Mouse (Mus musculus) MEL (cell line): Measurements from ENCODE around the gene Zscan20. TPM values are rescaled to one million over a fixed set of nuclear protein-coding genes. Genes with fewer than 3 reads are reported as not detected.

Experiments used
- DNase-seq: peaks from one replicate; pipeline ENCODE4 v3.0.0; 2011; ENCODE audit warnings: low read depth, low spot score
- H3K27ac ChIP-seq: 2 replicates; pipeline ENCODE4 v1.5.1; 2012; ENCODE audit warnings: low read depth, mild to moderate bottlenecking, control low read depth, low read length, moderate library complexity; ENCODE audit not compliant: control insufficient read depth
- H3K27me3 ChIP-seq, 2 experiments: fragments of 150-350 bp in 1 of 2; sonication (generic) in 1 of 2; 2 replicates each; pipeline ENCODE4 v1.6.1; 2012; ENCODE audit warnings: low read length in 2 of 2, mild to moderate bottlenecking in 2 of 2, improper control_type of control experiment in 1 of 2, moderate library complexity in 1 of 2; ENCODE audit not compliant: insufficient read depth in 2 of 2, control insufficient read depth in 1 of 2
- H3K36me3 ChIP-seq, 2 experiments: 2 replicates each; pipeline ENCODE4 v1.6.1; 2012 to 2014; ENCODE audit warnings: low read length in 2 of 2, improper control_type of control experiment in 1 of 2, inconsistent platforms in 1 of 2, mild to moderate bottlenecking in 1 of 2; ENCODE audit not compliant: insufficient read depth in 2 of 2, control insufficient read depth in 1 of 2
- H3K4me1 ChIP-seq, 2 experiments: fragments of 150-350 bp in 1 of 2; sonication (generic) in 1 of 2; 2 replicates each; pipeline ENCODE4 v1.6.1; 2012; ENCODE audit warnings: low read length in 2 of 2, improper control_type of control experiment in 1 of 2, mild to moderate bottlenecking in 1 of 2; ENCODE audit not compliant: insufficient read depth in 2 of 2, control insufficient read depth in 1 of 2
- H3K4me3 ChIP-seq, 2 experiments: fragments of 150-350 bp in 1 of 2; sonication (generic) in 1 of 2; 2 replicates each; pipeline ENCODE4 v1.5.1; 2012; ENCODE audit warnings: low read depth in 2 of 2, low read length in 2 of 2, mild to moderate bottlenecking in 2 of 2, moderate library complexity in 2 of 2, control low read depth in 1 of 2, improper control_type of control experiment in 1 of 2; ENCODE audit not compliant: control insufficient read depth in 1 of 2, insufficient read depth in 1 of 2
- H3K79me2 ChIP-seq: 2 replicates; pipeline ENCODE4 v1.6.1; 2012; ENCODE audit warnings: mild to moderate bottlenecking, low read length, moderate library complexity; ENCODE audit not compliant: control insufficient read depth, poor library complexity, insufficient read depth
- H3K9ac ChIP-seq: 2 replicates; pipeline ENCODE4 v1.6.1; 2012; ENCODE audit warnings: low read depth, mild to moderate bottlenecking, control low read depth, low read length, moderate library complexity; ENCODE audit not compliant: control insufficient read depth, poor library complexity, severe bottlenecking
- H3K9me3 ChIP-seq: fragments of 150-350 bp; sonication (generic); replicated peaks from 2 replicates; pipeline ENCODE4 v1.6.1; 2012; ENCODE audit warnings: mild to moderate bottlenecking, low read length, improper control_type of control experiment, moderate library complexity; ENCODE audit not compliant: insufficient read depth
- BHLHE40 ChIP-seq: IDR thresholded peaks from 2 replicates; pipeline ENCODE4 v1.6.1; 2012; ENCODE audit warnings: low read depth, mild to moderate bottlenecking, inconsistent platforms, low read length, improper control_type of control experiment, borderline replicate concordance
- CHD1 ChIP-seq: IDR thresholded peaks from 2 replicates; pipeline ENCODE4 v1.6.1; 2012; ENCODE audit warnings: low read depth, mild to moderate bottlenecking, inconsistent platforms, low read length, improper control_type of control experiment
- CHD2 ChIP-seq: IDR thresholded peaks from 2 replicates; pipeline ENCODE4 v1.6.1; 2011; ENCODE audit warnings: low read length, improper control_type of control experiment
- EP300 ChIP-seq, 2 experiments: IDR thresholded peaks; 2 replicates each; pipeline ENCODE4 v1.6.1; 2011; ENCODE audit warnings: improper control_type of control experiment in 2 of 2, low read length in 2 of 2, low read depth in 1 of 2, mild to moderate bottlenecking in 1 of 2
- GABPA ChIP-seq: IDR thresholded peaks from 2 replicates; pipeline ENCODE4 v1.6.1; 2012; ENCODE audit warnings: low read depth, mild to moderate bottlenecking, inconsistent platforms, low read length, improper control_type of control experiment, moderate library complexity
- JUND ChIP-seq: IDR thresholded peaks from 2 replicates; pipeline ENCODE4 v1.6.1; 2011; ENCODE audit warnings: low read depth, mild to moderate bottlenecking, improper control_type of control experiment, low read length
- MAFK ChIP-seq: IDR thresholded peaks from 2 replicates; pipeline ENCODE4 v1.6.1; 2011; ENCODE audit warnings: low read depth, mild to moderate bottlenecking, low read length, improper control_type of control experiment, borderline replicate concordance
- MAX ChIP-seq: IDR thresholded peaks from 2 replicates; pipeline ENCODE4 v1.6.1; 2011; ENCODE audit warnings: low read length, improper control_type of control experiment
- MAZ ChIP-seq: IDR thresholded peaks from 2 replicates; pipeline ENCODE4 v1.6.1; 2012; ENCODE audit warnings: low read depth, mild to moderate bottlenecking, inconsistent platforms, low read length, improper control_type of control experiment
- MEF2A ChIP-seq: IDR thresholded peaks from 2 replicates; pipeline ENCODE4 v1.6.1; 2014; ENCODE audit warnings: low read depth, mild to moderate bottlenecking, inconsistent platforms, low read length, improper control_type of control experiment; ENCODE audit not compliant: poor library complexity, insufficient replicate concordance, severe bottlenecking; ENCODE audit errors: extremely low read depth
- MYB ChIP-seq: IDR thresholded peaks from 2 replicates; pipeline ENCODE4 v1.6.1; 2011; ENCODE audit warnings: mild to moderate bottlenecking, low read depth, low read length, improper control_type of control experiment
- MYC ChIP-seq: IDR thresholded peaks from 2 replicates; pipeline ENCODE4 v1.6.1; 2011; ENCODE audit warnings: low read depth, mild to moderate bottlenecking, low read length, improper control_type of control experiment, moderate library complexity
- NRF1 ChIP-seq: IDR thresholded peaks from 2 replicates; pipeline ENCODE4 v1.6.1; 2014; ENCODE audit warnings: low read depth, mild to moderate bottlenecking, inconsistent platforms, low read length, improper control_type of control experiment, moderate library complexity; ENCODE audit not compliant: poor library complexity, insufficient read depth, severe bottlenecking
- POLR2AphosphoS5 ChIP-seq: IDR thresholded peaks from 2 replicates; pipeline ENCODE4 v1.6.1; 2012; ENCODE audit warnings: low read depth, borderline replicate concordance, mild to moderate bottlenecking, inconsistent platforms, low read length, moderate library complexity, mixed read lengths
- RAD21 ChIP-seq: IDR thresholded peaks from 2 replicates; pipeline ENCODE4 v1.6.1; 2011; ENCODE audit warnings: mild to moderate bottlenecking, low read depth, low read length, improper control_type of control experiment
- RCOR1 ChIP-seq: IDR thresholded peaks from 2 replicates; pipeline ENCODE4 v1.6.1; 2012; ENCODE audit warnings: low read depth, mild to moderate bottlenecking, inconsistent platforms, low read length, improper control_type of control experiment
- SMC3 ChIP-seq: IDR thresholded peaks from 2 replicates; pipeline ENCODE4 v1.6.1; 2011; ENCODE audit warnings: low read depth, low read length, improper control_type of control experiment
- TBP ChIP-seq: IDR thresholded peaks from 2 replicates; pipeline ENCODE4 v1.8.0; 2011; ENCODE audit warnings: low read depth, low read length, improper control_type of control experiment
- TCF12 ChIP-seq: IDR thresholded peaks from 2 replicates; pipeline ENCODE4 v1.6.1; 2014; ENCODE audit warnings: low read depth, mild to moderate bottlenecking, inconsistent platforms, low read length, improper control_type of control experiment, moderate library complexity
- UBTF ChIP-seq: IDR thresholded peaks from 2 replicates; pipeline ENCODE4 v1.6.1; 2012; ENCODE audit warnings: low read depth, mild to moderate bottlenecking, inconsistent platforms, low read length, improper control_type of control experiment, moderate library complexity, borderline replicate concordance; ENCODE audit not compliant: insufficient read depth
- USF1 ChIP-seq: IDR thresholded peaks from 2 replicates; pipeline ENCODE4 v1.6.1; 2014; ENCODE audit warnings: low read depth, mild to moderate bottlenecking, inconsistent platforms, low read length, improper control_type of control experiment, moderate library complexity
- ZKSCAN1 ChIP-seq: IDR thresholded peaks from 2 replicates; pipeline ENCODE4 v1.6.1; 2012; ENCODE audit warnings: low read depth, mild to moderate bottlenecking, inconsistent platforms, low read length, improper control_type of control experiment, moderate library complexity
- ZMIZ1 ChIP-seq: IDR thresholded peaks from 2 replicates; pipeline ENCODE4 v1.6.1; 2012; ENCODE audit warnings: low read depth, mild to moderate bottlenecking, inconsistent platforms, low read length, improper control_type of control experiment, moderate library complexity
- polyA plus RNA-seq, 2 experiments: library from polyadenylated mRNA; stranded (reverse) in 1 of 2; unstranded in 1 of 2; fragments of >175 nt in 1 of 2; fragments of >200 nt in 1 of 2; gene quantifications; 2 replicates each; pipeline versions ENCODE4 v1.2.1 to v1.2.4; 2012; ENCODE audit warnings: low replicate concordance in 2 of 2, low read depth in 1 of 2; ENCODE audit not compliant: insufficient read length in 2 of 2, insufficient read depth in 1 of 2, missing spikeins in 1 of 2
- total RNA-seq: library from RNA; depleted of rRNA; stranded (reverse); fragments of 300-350 nt; gene quantifications from 2 replicates; pipeline ENCODE4 v1.2.3, GENCODE M21; 2012

Gene Zscan20
- total and polyA plus RNA-seq, 3 experiments: 4.3 to 5.6 TPM; not detected in 1

GRCm38 (mm10) chr4:128618963-128619362 lies 9.1 kb upstream of the Zscan20 start:
- H3K36me3 ChIP-seq: no peaks in the 10 kb centered on the region
- H3K9ac ChIP-seq: no peak overlapping the region
- DNase-seq: no peak
- H3K27me3 ChIP-seq: no peaks in the 10 kb centered on the region
- H3K79me2 ChIP-seq: no peaks in the 10 kb centered on the region
- H3K27ac ChIP-seq: no peak overlapping the region
- no peaks in the 10 kb centered on the region for H3K9me3 ChIP-seq
- TF ChIP-seq MAZ (no peak), EP300 (IDR thresholded peaks at IDR 0.05; ENCODE audit: low read depth in 1 of 2, low read length in 2 of 2) (no peak), CHD2 (no peak), BHLHE40 (no peak), MYB (no peak)
- no peak overlapping the region for H3K4me3 ChIP-seq
- no peaks in the 10 kb centered on the region; a peak in 1 of 4 replicates for H3K4me1 ChIP-seq

GRCm38 (mm10) chr4:128618246-128618911 lies 8.5 kb upstream of the Zscan20 start, which contains the start of gene Tlr12:
Gene Tlr12 (minus strand): TSS chr4:128618619.
- no peaks in the 10 kb centered on the region; a peak in 1 of 4 replicates for H3K4me1 ChIP-seq
- DNase-seq: no peak
- H3K27ac ChIP-seq: no peak within 1 kb of the TSS
- H3K36me3 ChIP-seq: no peaks in the 10 kb centered on the region
- no peaks in the 10 kb centered on the region for H3K79me2 ChIP-seq
- H3K27me3 ChIP-seq: no peaks in the 10 kb centered on the region
- H3K9me3 ChIP-seq: no peaks in the 10 kb centered on the region
- no peak within 1 kb of the TSS for H3K4me3 ChIP-seq
- no peak within 1 kb of the TSS for H3K9ac ChIP-seq
- TF ChIP-seq SMC3: no peak
- TF ChIP-seq GABPA: no peak
- no peak for TF ChIP-seq MAX
- TF ChIP-seq ZKSCAN1: no peak
- no peak for TF ChIP-seq JUND
- no peak for TF ChIP-seq RCOR1
- TF ChIP-seq CHD1: no peak
- no peak for TF ChIP-seq BHLHE40
- no peak for TF ChIP-seq NRF1
- TF ChIP-seq EP300 (IDR thresholded peaks at IDR 0.05; ENCODE audit: low read depth in 1 of 2, low read length in 2 of 2): no peak
- no peak for TF ChIP-seq USF1
- no peak for TF ChIP-seq UBTF
- TF ChIP-seq ZMIZ1: no peak
- TF ChIP-seq RAD21: no peak
- no peak for TF ChIP-seq MYC
- no peak for TF ChIP-seq TCF12
- TF ChIP-seq POLR2AphosphoS5: no peak
- TF ChIP-seq MEF2A: no peak
- TF ChIP-seq TBP: no peak
- no peak for TF ChIP-seq MAFK
- TF ChIP-seq, all 39 proteins: peak for 0
